Mouse (Mus musculus) lung, embryonic 14.5 days (tissue): ENCODE measurements around the gene Dcbld2. TPM values are rescaled to one million over a fixed set of nuclear protein-coding genes. Genes with fewer than 3 reads are reported as not detected.
A peak's percentile ranks its signal among the peaks of the same experiment; 100 is the strongest.

Source experiments
- ATAC-seq: fragments of 200-750 bp; cut with Nextera tagmentation; 2 replicates; pipeline ENCODE4 v1.8.0; 2017; ENCODE audit warnings: mild to moderate bottlenecking, moderate TSS enrichment, moderate library complexity; ENCODE audit not compliant: insufficient read depth
- DNase-seq: peaks from one replicate; pipeline ENCODE4 v3.0.0-alpha.2; 2015
- H3K27ac ChIP-seq: fragments of 300-500 bp; sonication (generic); 2 replicates; pipeline ENCODE4 v1.5.1; 2014; ENCODE audit warnings: low read depth, mild to moderate bottlenecking, moderate library complexity
- H3K27me3 ChIP-seq: fragments of 300-500 bp; sonication (generic); 2 replicates; pipeline ENCODE4 v1.6.1; 2014; ENCODE audit warnings: low read length, control low read depth; ENCODE audit not compliant: insufficient read depth
- H3K36me3 ChIP-seq: fragments of 300-500 bp; sonication (generic); 2 replicates; pipeline ENCODE4 v1.6.1; 2014; ENCODE audit warnings: control low read depth; ENCODE audit not compliant: insufficient read depth
- H3K4me1 ChIP-seq: fragments of 300-500 bp; sonication (generic); 2 replicates; pipeline ENCODE4 v1.6.1; 2014; ENCODE audit warnings: antibody characterized with exemption, control low read depth; ENCODE audit not compliant: insufficient read depth
- H3K4me2 ChIP-seq: fragments of 300-500 bp; sonication (generic); 2 replicates; pipeline ENCODE4 v1.6.1; 2014; ENCODE audit warnings: mild to moderate bottlenecking
- H3K4me3 ChIP-seq: fragments of 300-500 bp; sonication (generic); 2 replicates; pipeline ENCODE4 v1.5.1; 2014; ENCODE audit warnings: low read depth, low read length
- H3K9ac ChIP-seq: fragments of 300-500 bp; sonication (generic); 2 replicates; pipeline ENCODE4 v1.6.1; 2014
- H3K9me3 ChIP-seq: fragments of 300-500 bp; sonication (generic); 2 replicates; pipeline ENCODE4 v1.6.1; 2016; ENCODE audit warnings: low read depth, low read length, control low read depth
- CTCF ChIP-seq: IDR thresholded peaks from 2 replicates; pipeline ENCODE4 v1.5.1; 2016; ENCODE audit warnings: antibody characterized with exemption, low read depth
- WGBS: fragments of 180-500 bp; shearing (Covaris S2); extraction: QIAGEN DNeasy Blood & Tissue Kit; methylation state at CpG from one replicate; pipeline ENCODE4 v1.1.7; 2014; 5-methylcytosine and 5-hydroxymethylcytosine counted together
- polyA plus RNA-seq: library from polyadenylated mRNA; unstranded; fragments of >200 nt; fragmentation: Nextera tagmentation; extraction: Ambion mirVana; gene quantifications from 2 replicates; pipeline ENCODE4 v1.2.1, GENCODE M21; 2014

Gene Dcbld2
- polyA plus RNA-seq, 1 experiment from 2014 or later, result 17.3 TPM

- Histone ChIP-seq H3K9ac (no peak overlapping the region), H3K4me1 (no peaks in the 10 kb centered on the region), H3K4me2 (no peak overlapping the region), H3K4me3 (no peak overlapping the region), H3K9me3 (no peaks in the 10 kb centered on the region), H3K27ac (no peak overlapping the region), H3K27me3 (no peaks in the 10 kb centered on the region), H3K36me3 (peaks cover 80% of the 10 kb centered on the region)
- DNase-seq (no peak), ATAC-seq (no peak; the same call in 1 of the 2 replicates)
- 73% methylated on average over 10 of the region's 10 CpGs for WGBS
- TF ChIP-seq CTCF, result no peak
Observed at GRCm38 (mm10) chr16:58460386-58460785, 52.1 kb downstream of the Dcbld2 start.

- Histone ChIP-seq H3K4me2 (no peak overlapping the region), H3K36me3 (peaks cover 85% of the 10 kb centered on the region), H3K4me3 (no peak overlapping the region), H3K4me1 (no peaks in the 10 kb centered on the region), H3K27ac (no peak overlapping the region), H3K27me3 (no peaks in the 10 kb centered on the region), H3K9me3 (no peaks in the 10 kb centered on the region), H3K9ac (no peak overlapping the region)
- TF ChIP-seq CTCF, result peak; percentile 52
- WGBS, result 90% methylated on average over 2 of the region's 2 CpGs
- DNase-seq, result peak; percentile 40
- no peak for ATAC-seq
Observed at GRCm38 (mm10) chr16:58461856-58462518, 53.7 kb downstream of the Dcbld2 start.

- WGBS, result 95% methylated on average over 2 of the region's 2 CpGs
- peaks cover 86% of the 10 kb centered on the region for H3K36me3 ChIP-seq
- no peak overlapping the region for H3K4me3 ChIP-seq
- H3K4me2 ChIP-seq, result no peak overlapping the region
- H3K4me1 ChIP-seq, result no peaks in the 10 kb centered on the region
- no peak overlapping the region for H3K27ac ChIP-seq
- ATAC-seq, result no peak
- H3K9me3 ChIP-seq, result no peaks in the 10 kb centered on the region
- H3K9ac ChIP-seq, result no peak overlapping the region
- no peak for TF ChIP-seq CTCF
- DNase-seq, result no peak
- H3K27me3 ChIP-seq, result no peaks in the 10 kb centered on the region
Observed at GRCm38 (mm10) chr16:58462519-58462918, 54.3 kb downstream of the Dcbld2 start.

GRCm38 (mm10) chr16:58464051-58464450 is 55.8 kb downstream of the Dcbld2 start:
- H3K36me3 ChIP-seq, result peaks cover 83% of the 10 kb centered on the region
- no peaks in the 10 kb centered on the region for H3K4me1 ChIP-seq
- ATAC-seq, result no peak
- no peak overlapping the region for H3K27ac ChIP-seq
- TF ChIP-seq CTCF, result no peak
- 94% methylated on average over 14 of the region's 14 CpGs for WGBS
- DNase-seq, result no peak
- no peaks in the 10 kb centered on the region for H3K27me3 ChIP-seq
- no peak overlapping the region for H3K4me2 ChIP-seq
- H3K4me3 ChIP-seq, result no peak overlapping the region
- H3K9ac ChIP-seq, result no peak overlapping the region
- H3K9me3 ChIP-seq, result no peaks in the 10 kb centered on the region

- Histone ChIP-seq H3K4me3 (no peak overlapping the region), H3K27me3 (no peaks in the 10 kb centered on the region), H3K9me3 (no peaks in the 10 kb centered on the region), H3K4me1 (no peaks in the 10 kb centered on the region), H3K27ac (no peak overlapping the region), H3K4me2 (no peak overlapping the region), H3K9ac (no peak overlapping the region), H3K36me3 (peaks cover 81% of the 10 kb centered on the region)
- ATAC-seq (no peak), DNase-seq (no peak)
- 83% methylated on average over 9 of the region's 9 CpGs for WGBS
- no peak for TF ChIP-seq CTCF
Observed at GRCm38 (mm10) chr16:58465412-58465811, 57.2 kb downstream of the Dcbld2 start.

GRCm38 (mm10) chr16:58470061-58470460 is 61.8 kb downstream of the Dcbld2 start:
- H3K9ac ChIP-seq, result no peak overlapping the region
- no peak for TF ChIP-seq CTCF
- H3K36me3 ChIP-seq, result peaks cover 62% of the 10 kb centered on the region
- no peaks in the 10 kb centered on the region for H3K4me1 ChIP-seq
- DNase-seq (no peak), ATAC-seq (no peak)
- H3K27ac ChIP-seq, result no peak overlapping the region
- H3K4me3 ChIP-seq, result no peak overlapping the region
- H3K27me3 ChIP-seq, result no peaks in the 10 kb centered on the region
- 91% methylated on average over 8 of the region's 8 CpGs for WGBS
- no peak overlapping the region for H3K4me2 ChIP-seq
- no peaks in the 10 kb centered on the region for H3K9me3 ChIP-seq

GRCm38 (mm10) chr16:58470841-58471240 is 62.6 kb downstream of the Dcbld2 start:
- no peaks in the 10 kb centered on the region for H3K9me3 ChIP-seq
- no peaks in the 10 kb centered on the region for H3K27me3 ChIP-seq
- peaks cover 55% of the 10 kb centered on the region for H3K36me3 ChIP-seq
- ATAC-seq, result no peak
- H3K4me2 ChIP-seq, result no peak overlapping the region
- no peaks in the 10 kb centered on the region for H3K4me1 ChIP-seq
- TF ChIP-seq CTCF, result no peak
- WGBS, result 76% methylated on average over 4 of the region's 4 CpGs
- no peak overlapping the region for H3K4me3 ChIP-seq
- no peak for DNase-seq
- H3K9ac ChIP-seq, result no peak overlapping the region
- H3K27ac ChIP-seq, result no peak overlapping the region
